Mouse (Mus musculus) CD4-positive, CD25-positive, alpha-beta regulatory T cell (primary cell): Measurements from ENCODE around the gene Mitd1. TPM values are rescaled to one million over a fixed set of nuclear protein-coding genes. Genes with fewer than 3 reads are reported as not detected.

Source experiments
- polyA plus RNA-seq: library from polyadenylated mRNA; unstranded; fragments of 100-300 nt; shearing (Covaris generic); gene quantifications from one replicate; pipeline ENCODE4 v1.2.1, GENCODE M21; 2017

The Mitd1 gene
- polyA plus RNA-seq = 94.9 TPM

DNA sequence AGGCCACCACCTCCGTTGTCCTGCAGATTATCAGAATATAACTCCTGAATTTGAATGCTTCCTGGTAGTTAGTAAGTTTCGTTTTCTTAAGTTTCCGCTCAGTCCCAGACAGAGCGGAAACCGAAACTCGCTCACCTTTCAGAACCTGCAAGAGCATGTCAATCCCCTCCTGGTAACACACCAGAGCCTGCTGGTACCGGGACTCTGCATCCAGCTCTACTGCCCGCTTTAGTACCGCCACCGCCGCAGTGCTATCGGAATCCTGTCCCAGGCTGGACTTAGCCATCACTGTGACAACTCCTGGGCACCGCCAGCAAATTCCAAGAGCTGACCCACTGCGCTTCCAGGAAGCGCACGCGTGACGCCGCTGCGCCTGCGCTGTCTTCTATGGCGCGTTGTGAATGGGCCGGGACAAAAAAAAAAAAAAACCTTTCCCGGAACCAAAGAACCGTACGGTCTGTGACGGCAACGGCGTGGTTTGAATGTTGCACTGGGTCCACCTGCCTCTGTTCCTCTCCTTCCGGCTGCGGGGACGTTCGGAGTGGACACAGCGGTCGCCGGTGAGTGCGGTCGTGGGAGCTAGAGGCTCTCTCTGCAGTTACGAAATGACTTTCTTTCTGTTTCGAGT is at the start of gene Mitd1, which contains the start of gene Mrpl30:
Gene Mitd1 (minus strand): TSS at position 387 of the 628 bp plus-strand sequence.
Gene Mrpl30 (plus strand): TSS at position 453 of the 628 bp plus-strand sequence.

DNA sequence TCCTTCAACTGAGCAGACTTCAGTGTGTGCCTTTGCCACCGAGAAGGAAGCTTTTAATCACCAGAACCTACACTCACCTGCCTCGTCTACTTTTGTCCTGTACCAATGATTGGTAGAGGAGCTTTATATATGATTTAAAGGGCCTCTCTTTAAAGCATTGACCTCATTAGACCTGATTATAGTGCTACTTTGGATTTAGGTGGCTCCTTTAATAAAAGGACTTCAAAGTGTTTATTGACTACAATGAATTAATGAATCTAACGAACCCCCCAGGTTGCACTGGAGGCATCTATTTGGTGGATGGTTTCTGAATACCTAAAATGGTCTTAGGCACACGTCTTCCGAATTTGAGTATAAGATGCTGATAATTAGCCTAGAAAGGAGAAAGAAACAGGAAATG is 26.2 kb upstream of the Mitd1 start, which contains the start of gene Lyg2:
Gene Lyg2 (minus strand): TSS at position 101 of the 400 bp plus-strand sequence.

DNA sequence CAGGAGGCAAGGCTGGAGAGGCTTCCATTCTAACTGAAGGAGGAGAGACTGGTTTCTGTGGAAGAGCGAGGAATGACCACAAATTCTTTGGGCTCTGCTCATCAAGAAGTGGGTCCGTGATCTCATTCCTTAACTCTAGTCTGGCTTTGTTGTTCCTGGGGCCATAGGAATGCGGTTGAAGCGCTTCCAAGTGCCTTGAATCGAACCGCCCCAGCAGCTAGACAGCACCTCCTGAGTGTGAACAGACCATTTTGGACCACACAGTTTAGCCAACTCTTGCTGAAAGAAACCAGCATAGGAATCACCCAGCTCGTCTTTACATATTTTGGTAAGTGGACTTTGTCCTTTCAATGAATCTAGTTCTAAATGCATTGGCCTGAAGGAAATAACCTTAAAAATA is 18.5 kb downstream of the Mitd1 start, which contains the start of gene Lipt1:
Gene Lipt1 (plus strand): TSS at position 35 of the 400 bp plus-strand sequence.

DNA sequence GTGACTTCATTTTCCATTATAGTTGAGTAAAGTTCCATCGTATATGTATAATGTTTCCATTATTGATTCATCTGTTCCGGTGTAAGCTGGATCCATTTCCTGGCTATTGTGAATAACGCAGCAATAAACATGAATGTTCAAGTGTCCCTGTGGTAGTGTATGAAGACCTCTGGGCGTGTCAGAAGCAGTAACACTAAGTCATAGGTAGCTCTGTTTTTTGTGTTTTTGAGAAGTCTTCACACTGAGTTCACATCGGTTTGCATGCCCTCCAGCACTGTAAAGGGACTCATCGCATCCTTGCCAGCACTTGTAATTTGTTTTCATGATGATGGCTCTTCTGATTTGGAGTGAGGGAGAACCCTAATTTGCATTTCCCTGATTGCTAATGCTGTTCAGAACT is 23.9 kb downstream of the Mitd1 start, which contains the start of gene Tsga10:
Gene Tsga10 (minus strand): TSS at position 144 of the 400 bp plus-strand sequence.

Other genes with a start within 250 kb of the Mitd1 start
- 0.79 TPM for gene 2010300C02Rik, start 170.3 kb downstream of the Mitd1 start, polyA plus RNA-seq
- 2.9 TPM for gene Tsga10, start 24.0 kb downstream of the Mitd1 start, polyA plus RNA-seq
- gene Lipt1, start 18.7 kb downstream of the Mitd1 start, polyA plus RNA-seq = 7.8 TPM
- gene Mrpl30, start 66 bp upstream of the Mitd1 start, polyA plus RNA-seq = 169 TPM
- not detected for gene Lyg2, start 26.1 kb upstream of the Mitd1 start, polyA plus RNA-seq
- not detected for gene Lyg1, start 67.3 kb upstream of the Mitd1 start, polyA plus RNA-seq
- 103 TPM for gene Txndc9, start 107.5 kb upstream of the Mitd1 start, polyA plus RNA-seq
- gene Eif5b, start 107.6 kb upstream of the Mitd1 start, polyA plus RNA-seq = 18.2 TPM
- 44.5 TPM for gene Rev1, start 239.4 kb upstream of the Mitd1 start, polyA plus RNA-seq